Mouse (Mus musculus) layer of hippocampus, adult 9-10 months (tissue): Measurements from ENCODE around the gene Tspan5.

Experiments
- DNase-seq: peaks from one replicate; pipeline ENCODE4 v3.0.0; 2022; ENCODE audit warnings: low spot score

Gene Tspan5

GRCm38 (mm10) chr3:138876931-138877361, 135.0 kb downstream of the Tspan5 start:
- DNase-seq = no peak

- DNase-seq = no peak
Measured at GRCm38 (mm10) chr3:138877741-138878140, 135.7 kb downstream of the Tspan5 start.

GRCm38 (mm10) chr3:138880999-138881724, 139.2 kb downstream of the Tspan5 start:
- DNase-seq = no peak

- DNase-seq = no peak
Measured at GRCm38 (mm10) chr3:138881725-138882347, 139.8 kb downstream of the Tspan5 start.

GRCm38 (mm10) chr3:138886121-138886520, 144.1 kb downstream of the Tspan5 start:
- no peak for DNase-seq

GRCm38 (mm10) chr3:138889214-138889613, 147.2 kb downstream of the Tspan5 start:
- peak; percentile 33 for DNase-seq

GRCm38 (mm10) chr3:138889769-138890295, 147.8 kb downstream of the Tspan5 start:
- no peak for DNase-seq

GRCm38 (mm10) chr3:138893520-138893919, 151.5 kb downstream of the Tspan5 start:
- no peak for DNase-seq

GRCm38 (mm10) chr3:138897500-138897899, 155.5 kb downstream of the Tspan5 start:
- DNase-seq = no peak

- no peak for DNase-seq
Measured at GRCm38 (mm10) chr3:138898055-138898454, 156.1 kb downstream of the Tspan5 start.

GRCm38 (mm10) chr3:138900571-138901141, 158.7 kb downstream of the Tspan5 start:
- no peak for DNase-seq

GRCm38 (mm10) chr3:138905678-138906077, 163.7 kb downstream of the Tspan5 start:
- no peak for DNase-seq

- peak; percentile 42 for DNase-seq
Measured at GRCm38 (mm10) chr3:138906112-138906880, 164.3 kb downstream of the Tspan5 start.

- no peak for DNase-seq
Measured at GRCm38 (mm10) chr3:138909313-138909712, 167.3 kb downstream of the Tspan5 start.

GRCm38 (mm10) chr3:138912504-138912903, 170.5 kb downstream of the Tspan5 start:
- DNase-seq = no peak

- DNase-seq = no peak
Measured at GRCm38 (mm10) chr3:138914626-138915288, 172.8 kb downstream of the Tspan5 start.

- DNase-seq = no peak
Measured at GRCm38 (mm10) chr3:138916591-138916990, 174.6 kb downstream of the Tspan5 start.

GRCm38 (mm10) chr3:138917016-138917415, 175.0 kb downstream of the Tspan5 start:
- no peak for DNase-seq

GRCm38 (mm10) chr3:138918241-138918640, 176.2 kb downstream of the Tspan5 start:
- no peak for DNase-seq

GRCm38 (mm10) chr3:138926161-138926560, 184.2 kb downstream of the Tspan5 start:
- no peak for DNase-seq

GRCm38 (mm10) chr3:138927437-138927836, 185.4 kb downstream of the Tspan5 start:
- no peak for DNase-seq

- DNase-seq = no peak
Measured at GRCm38 (mm10) chr3:138936780-138937179, 194.8 kb downstream of the Tspan5 start.
